Mouse (Mus musculus) intestine, embryonic 15.5 days (tissue): ENCODE results near the gene Gm13285. TPM values are rescaled to one million over a fixed set of nuclear protein-coding genes. Genes with fewer than 3 reads are reported as not detected.
"Not testable (repeated sequence)": the region's sequence is repeated elsewhere in the genome, so short reads cannot be mapped to it uniquely, and the experiment has no call there.

Experiments
- ATAC-seq: fragments of 200-750 bp; cut with Nextera tagmentation; 2 replicates; pipeline ENCODE4 v1.8.0; 2017; ENCODE audit warnings: moderate TSS enrichment, moderate library complexity
- H3K27ac ChIP-seq: fragments of 300-500 bp; sonication (generic); 2 replicates; pipeline ENCODE4 v1.5.1; 2015; ENCODE audit warnings: mild to moderate bottlenecking, inconsistent platforms
- H3K27me3 ChIP-seq: fragments of 300-500 bp; sonication (generic); replicated peaks from 2 replicates; pipeline ENCODE4 v1.6.1; 2015; ENCODE audit warnings: inconsistent platforms
- H3K36me3 ChIP-seq: fragments of 300-500 bp; sonication (generic); 2 replicates; pipeline ENCODE4 v1.6.1; 2015; ENCODE audit warnings: inconsistent platforms
- H3K4me1 ChIP-seq: fragments of 300-500 bp; sonication (generic); replicated peaks from 2 replicates; pipeline ENCODE4 v1.6.1; 2015; ENCODE audit warnings: inconsistent platforms
- H3K4me2 ChIP-seq: fragments of 300-500 bp; sonication (generic); replicated peaks from 2 replicates; pipeline ENCODE4 v1.6.1; 2015; ENCODE audit warnings: mild to moderate bottlenecking, inconsistent platforms
- H3K4me3 ChIP-seq: fragments of 300-500 bp; sonication (generic); replicated peaks from 2 replicates; pipeline ENCODE4 v1.5.1; 2015; ENCODE audit warnings: inconsistent platforms
- H3K9ac ChIP-seq: fragments of 300-500 bp; sonication (generic); 2 replicates; pipeline ENCODE4 v1.6.1; 2015; ENCODE audit warnings: inconsistent platforms
- H3K9me3 ChIP-seq: fragments of 300-500 bp; sonication (generic); 2 replicates; pipeline ENCODE4 v1.6.1; 2016; ENCODE audit warnings: inconsistent platforms
- WGBS: fragments of 180-500 bp; shearing (Covaris S2); methylation state at CpG from one replicate; pipeline ENCODE4 v1.1.7; 2015; 5-methylcytosine and 5-hydroxymethylcytosine counted together
- polyA plus RNA-seq: library from polyadenylated mRNA; unstranded; fragments of >200 nt; fragmentation: Nextera tagmentation; extraction: Ambion mirVana; gene quantifications from 2 replicates; pipeline ENCODE4 v1.2.1, GENCODE M21; 2015

Gm13285 gene
- 1.1 TPM in 2 replicates for polyA plus RNA-seq

- not testable (repeated sequence) for H3K4me1 ChIP-seq, ATAC-seq, H3K27me3 ChIP-seq, H3K9me3 ChIP-seq, H3K9ac ChIP-seq, H3K36me3 ChIP-seq, H3K4me3 ChIP-seq, H3K4me2 ChIP-seq, H3K27ac ChIP-seq
- WGBS = 10% methylated on average over 5 of the region's 7 CpGs
Measured at GRCm38 (mm10) chr4:88799365-88799764, at the start of gene Gm13285. Gene Gm13285, plus strand, starts transcription at chr4:88799665.

- no peak overlapping the region for H3K4me2 ChIP-seq
- H3K27ac ChIP-seq = no peak overlapping the region
- no peak overlapping the region for H3K4me3 ChIP-seq
- ATAC-seq = no peak
- H3K36me3 ChIP-seq = no peaks in the 10 kb centered on the region
- no peaks in the 10 kb centered on the region for H3K27me3 ChIP-seq
- no peaks in the 10 kb centered on the region for H3K9me3 ChIP-seq
- H3K9ac ChIP-seq = no peak overlapping the region
- H3K4me1 ChIP-seq = no peaks in the 10 kb centered on the region
- WGBS = 53% methylated on average over 6 of the region's 6 CpGs
Measured at GRCm38 (mm10) chr4:88749926-88750325, 49.5 kb upstream of the Gm13285 start.

- not testable (repeated sequence) for H3K27ac ChIP-seq, H3K27me3 ChIP-seq, ATAC-seq, H3K4me2 ChIP-seq, H3K9ac ChIP-seq, H3K9me3 ChIP-seq, H3K4me1 ChIP-seq, H3K36me3 ChIP-seq, H3K4me3 ChIP-seq
- WGBS = 78% methylated on average over 15 of the region's 15 CpGs
Measured at GRCm38 (mm10) chr4:88754818-88755340, 44.6 kb upstream of the Gm13285 start, which contains the start of gene Gm13271. Gene Gm13271, plus strand, starts transcription at chr4:88754868.

- H3K36me3 ChIP-seq, H3K9me3 ChIP-seq, H3K27me3 ChIP-seq, ATAC-seq, H3K4me1 ChIP-seq: not testable (repeated sequence)
- H3K4me2 ChIP-seq = peak overlapping the region; percentile 77
- peak overlapping the region; percentile 65 for H3K9ac ChIP-seq
- peak overlapping the region; percentile 51 for H3K4me3 ChIP-seq
- WGBS = 10% methylated on average over 29 of the region's 31 CpGs
- peak overlapping the region; percentile 97 for H3K27ac ChIP-seq
Measured at GRCm38 (mm10) chr4:88756581-88757513, 42.6 kb upstream of the Gm13285 start.

GRCm38 (mm10) chr4:88757628-88758031 lies 41.8 kb upstream of the Gm13285 start:
- Histone ChIP-seq H3K4me3 (peak overlapping the region; percentile 51), H3K4me2 (peak overlapping the region; percentile 77), H3K9ac (peak overlapping the region; percentile 65), H3K27ac (peak overlapping the region; percentile 97)
- H3K27me3 ChIP-seq, H3K4me1 ChIP-seq, H3K36me3 ChIP-seq, H3K9me3 ChIP-seq: not testable (repeated sequence)
- peak; percentile 100 for ATAC-seq
- WGBS = under 1% methylated on average over 21 of the region's 21 CpGs

- ATAC-seq, H3K4me1 ChIP-seq, H3K27me3 ChIP-seq, H3K4me3 ChIP-seq, H3K9ac ChIP-seq, H3K27ac ChIP-seq, H3K4me2 ChIP-seq, H3K9me3 ChIP-seq, H3K36me3 ChIP-seq: not testable (repeated sequence)
- 74% methylated on average over 9 of the region's 9 CpGs for WGBS
Measured at GRCm38 (mm10) chr4:88758751-88759150, 40.7 kb upstream of the Gm13285 start.

- ATAC-seq, H3K9ac ChIP-seq, H3K27me3 ChIP-seq, H3K36me3 ChIP-seq, H3K4me1 ChIP-seq, H3K9me3 ChIP-seq: not testable (repeated sequence)
- peak within 1 kb of the TSS; percentile 49 for H3K4me2 ChIP-seq
- 23% methylated on average over 11 of the region's 14 CpGs for WGBS
- peak within 1 kb of the TSS; percentile 29 for H3K4me3 ChIP-seq
- peak within 1 kb of the TSS; percentile 77 for H3K27ac ChIP-seq
Measured at GRCm38 (mm10) chr4:88759610-88760268, 39.7 kb upstream of the Gm13285 start, which contains the start of gene Gm13283. Gene Gm13283, plus strand, starts transcription at chr4:88760119.

GRCm38 (mm10) chr4:88760431-88760830 lies 39.0 kb upstream of the Gm13285 start:
- WGBS = 0% methylated on average over 23 of the region's 28 CpGs
- H3K36me3 ChIP-seq, ATAC-seq, H3K9ac ChIP-seq, H3K9me3 ChIP-seq, H3K27me3 ChIP-seq, H3K4me1 ChIP-seq: not testable (repeated sequence)
- H3K4me2 ChIP-seq = peak overlapping the region; percentile 49
- peak overlapping the region; percentile 29 for H3K4me3 ChIP-seq
- peak overlapping the region; percentile 77 for H3K27ac ChIP-seq

GRCm38 (mm10) chr4:88761776-88762175 lies 37.7 kb upstream of the Gm13285 start:
- H3K9ac ChIP-seq, H3K4me2 ChIP-seq, H3K4me3 ChIP-seq, H3K9me3 ChIP-seq, H3K27me3 ChIP-seq, H3K4me1 ChIP-seq, H3K27ac ChIP-seq, H3K36me3 ChIP-seq, ATAC-seq: not testable (repeated sequence)
- 66% methylated on average over 6 of the region's 8 CpGs for WGBS

GRCm38 (mm10) chr4:88762341-88762740 lies 37.1 kb upstream of the Gm13285 start:
- not testable (repeated sequence) for H3K9me3 ChIP-seq, H3K27ac ChIP-seq, H3K4me1 ChIP-seq, ATAC-seq, H3K9ac ChIP-seq, H3K27me3 ChIP-seq, H3K36me3 ChIP-seq, H3K4me3 ChIP-seq, H3K4me2 ChIP-seq
- 54% methylated on average over 9 of the region's 9 CpGs for WGBS

GRCm38 (mm10) chr4:88763384-88764018 lies 36.0 kb upstream of the Gm13285 start:
- not testable (repeated sequence) for H3K36me3 ChIP-seq, H3K27me3 ChIP-seq, H3K9me3 ChIP-seq, ATAC-seq, H3K9ac ChIP-seq, H3K4me1 ChIP-seq
- peak overlapping the region; percentile 61 for H3K4me2 ChIP-seq
- WGBS = 2% methylated on average over 41 of the region's 42 CpGs
- H3K27ac ChIP-seq = peak overlapping the region; percentile 68; the same call in 1 of the 2 replicates
- H3K4me3 ChIP-seq = peak overlapping the region; percentile 35

GRCm38 (mm10) chr4:88773534-88773933 lies 25.9 kb upstream of the Gm13285 start, which contains the start of gene Gm13290:
Gene Gm13290, plus strand, starts transcription at chr4:88773834.
- H3K4me3 ChIP-seq, ATAC-seq, H3K27ac ChIP-seq, H3K36me3 ChIP-seq, H3K27me3 ChIP-seq, H3K4me1 ChIP-seq, H3K9ac ChIP-seq, H3K4me2 ChIP-seq, H3K9me3 ChIP-seq: not testable (repeated sequence)
- no CpG with 5 or more reads among the region's 32 CpGs for WGBS
